Mouse (Mus musculus): ENCODE measurements around the gene Tlr11.

Tlr11 gene

DNA sequence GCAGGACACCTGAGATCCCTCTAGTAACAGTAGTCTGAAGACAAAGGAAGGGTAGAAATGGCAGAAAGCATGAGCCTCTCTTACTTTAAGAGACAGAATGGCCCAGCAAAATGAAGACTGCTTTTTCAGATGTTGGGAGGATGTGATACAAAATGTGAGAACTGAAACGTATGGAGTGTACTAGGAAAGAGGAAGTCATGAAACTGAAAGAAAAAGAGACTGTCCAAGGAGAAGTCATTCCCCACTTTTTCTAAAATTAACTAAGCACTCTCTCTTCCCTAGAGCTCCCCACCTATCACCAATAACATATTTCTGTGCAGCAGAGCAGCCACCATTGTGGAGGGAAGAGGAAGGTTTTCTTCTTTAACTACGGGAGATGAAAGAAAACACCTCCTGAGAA, at the start of gene Tlr11:
Gene Tlr11 (plus strand): TSS at position 322 of the 400 bp plus-strand sequence.
- no peak for DNase-seq (ENCODE audit: low spot score in 2 of 2)

- no peak for DNase-seq (ENCODE audit: low spot score in 2 of 2)
Measured at GRCm38 (mm10) chr14:50326661-50327060, 31.1 kb upstream of the Tlr11 start, which contains the start of gene Olfr734. Gene Olfr734 (minus strand): TSS chr14:50326761.

GRCm38 (mm10) chr14:50348796-50349195, 8.9 kb upstream of the Tlr11 start, which contains the start of gene Olfr735:
Gene Olfr735 (minus strand): TSS chr14:50348872.
- DNase-seq (ENCODE audit: low spot score in 2 of 2) = no peak

- no peak for DNase-seq (ENCODE audit: low spot score in 2 of 2)
Measured at GRCm38 (mm10) chr14:50352438-50352837, 5.3 kb upstream of the Tlr11 start.

DNA sequence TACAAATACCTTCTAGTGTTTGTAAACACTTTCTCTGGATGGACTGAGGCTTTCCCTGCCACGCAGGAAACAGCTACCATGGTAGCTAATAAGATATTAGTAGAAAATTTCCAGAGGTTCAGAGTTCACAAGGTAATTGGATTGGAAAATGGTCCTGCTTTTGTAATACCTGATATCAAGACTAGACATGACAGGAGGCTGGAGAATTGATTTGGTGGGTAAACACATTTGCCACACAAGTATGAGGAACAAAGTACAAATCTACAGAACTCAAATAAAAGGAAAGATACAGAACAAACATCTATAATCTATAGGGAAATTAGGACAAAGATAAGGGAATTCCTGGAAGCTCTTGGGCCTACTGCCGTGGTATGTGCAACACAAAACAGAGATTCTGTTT, 989 bp upstream of the Tlr11 start:
- no peak for DNase-seq (ENCODE audit: low spot score in 2 of 2)

DNA sequence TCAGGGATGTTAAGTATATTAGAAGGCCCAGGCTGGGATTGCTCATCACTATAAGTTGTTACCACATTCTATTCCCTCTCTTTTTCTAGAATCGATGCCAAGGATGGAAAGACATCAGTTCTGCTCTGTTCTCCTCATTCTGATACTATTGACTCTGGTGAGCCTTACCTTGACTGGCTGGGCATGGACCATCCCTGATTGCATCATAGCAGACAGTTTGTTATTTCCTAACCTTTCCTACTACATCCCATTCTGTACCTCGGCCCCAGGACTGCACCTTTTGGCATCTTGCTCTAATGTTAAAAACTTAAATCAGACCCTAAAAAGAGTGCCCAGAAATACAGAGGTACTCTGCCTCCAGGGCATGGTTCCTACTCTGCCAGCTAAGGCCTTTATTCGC, 2.8 kb downstream of the Tlr11 start:
- DNase-seq (ENCODE audit: low spot score in 2 of 2) = no peak

GRCm38 (mm10) chr14:50363561-50363960, 5.8 kb downstream of the Tlr11 start:
- no peak for DNase-seq (ENCODE audit: low spot score in 2 of 2)

DNA sequence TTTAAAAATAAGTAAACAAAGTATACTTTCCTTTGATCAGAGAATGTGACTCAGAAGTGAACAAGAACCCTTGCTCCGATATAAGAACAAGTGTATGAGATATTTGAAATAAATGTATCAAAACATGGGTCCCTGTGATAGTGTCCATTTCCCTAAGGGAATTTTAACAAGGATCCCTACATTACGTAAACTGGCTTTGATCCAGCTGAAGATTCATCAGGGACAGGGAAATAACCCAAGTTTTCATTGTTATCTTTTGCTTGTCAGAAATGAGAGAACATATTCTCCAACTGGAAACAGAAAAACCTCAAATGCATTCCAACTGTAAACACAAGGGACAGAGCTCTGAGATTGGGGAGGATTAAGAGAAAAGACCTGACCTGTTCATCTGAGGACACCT, 23.1 kb downstream of the Tlr11 start, which contains the start of gene Olfr736:
Gene Olfr736 (plus strand): TSS at position 301 of the 400 bp plus-strand sequence.
- DNase-seq (ENCODE audit: low spot score in 2 of 2) = no peak

DNA sequence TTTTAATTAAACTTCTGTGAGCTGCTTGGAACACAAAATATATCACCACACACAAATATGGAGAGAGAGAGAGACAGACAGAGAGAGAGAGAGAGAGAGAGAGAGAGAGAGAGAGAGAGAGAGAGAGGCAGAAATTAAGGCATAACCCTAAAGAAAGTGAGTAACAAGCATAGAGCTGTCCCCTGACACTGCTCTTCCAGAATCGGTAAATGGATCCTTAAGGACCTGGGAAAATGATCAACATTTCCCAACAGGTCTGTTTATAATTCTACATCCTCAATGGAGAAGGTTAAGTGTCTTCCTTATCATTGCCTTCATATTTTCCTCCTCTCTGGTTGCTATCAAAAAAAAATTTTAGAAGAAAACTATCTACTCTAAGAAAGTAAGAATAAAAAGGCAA, 49.6 kb downstream of the Tlr11 start, which contains the start of gene Olfr738:
Gene Olfr738 (plus strand): TSS at position 301 of the 400 bp plus-strand sequence.
- no peak for DNase-seq (ENCODE audit: low spot score in 2 of 2)

Data from spleen, postnatal 36 days (tissue).